Mouse (Mus musculus) right cerebral cortex, postnatal 4 days (tissue): ENCODE measurements around the gene Zfp965.
"Not testable (repeated sequence)": the region's sequence is repeated elsewhere in the genome, so short reads cannot be mapped to it uniquely, and the experiment has no call there.

Experiments
- DNase-seq: peaks from one replicate; pipeline ENCODE4 v3.0.0-alpha.2; 2022

Zfp965 gene

GRCm38 (mm10) chr2:175469685-175470084 is at the start of gene Zfp965:
Gene Zfp965 (plus strand): TSS chr2:175469985.
- DNase-seq = not testable (repeated sequence)

GRCm38 (mm10) chr2:175435707-175436106 is 34.1 kb upstream of the Zfp965 start, which contains the start of gene Gm4724:
Gene Gm4724 (minus strand): TSS chr2:175435807.
- DNase-seq = not testable (repeated sequence)
